Mouse (Mus musculus) hindbrain, embryonic 15.5 days (tissue): Measurements from ENCODE around the gene Mr1. TPM values are rescaled to one million over a fixed set of nuclear protein-coding genes. Genes with fewer than 3 reads are reported as not detected.

ENCODE experiments used
- polyA plus RNA-seq: library from polyadenylated mRNA; unstranded; fragments of >200 nt; fragmentation: Nextera tagmentation; extraction: Ambion mirVana; gene quantifications from 2 replicates; pipeline ENCODE4 v1.2.1, GENCODE M21; 2015

The Mr1 gene
- polyA plus RNA-seq, 1 experiment from 2014 or later: 1.9 TPM

Other genes with a start within 250 kb of the Mr1 start
- gene Ier5, start 47.2 kb downstream of the Mr1 start, polyA plus RNA-seq: 7.8 and 9.7 TPM in 2 replicates
- 102 and 106 TPM in 2 replicates for gene Stx6, start 11.9 kb upstream of the Mr1 start, polyA plus RNA-seq
- gene BC034090, start 97.6 kb upstream of the Mr1 start, polyA plus RNA-seq: 6.4 and 6.6 TPM in 2 replicates